Mouse (Mus musculus) erythroblast, adult 5-6 weeks (primary cell): ENCODE results near the gene Cln6. TPM values are rescaled to one million over a fixed set of nuclear protein-coding genes. Genes with fewer than 3 reads are reported as not detected.
"Not testable (repeated sequence)": the region's sequence is repeated elsewhere in the genome, so short reads cannot be mapped to it uniquely, and the experiment has no call there.

Source experiments
- ATAC-seq: replicated peaks from 2 replicates; pipeline ENCODE4 v1.8.0; 2016; ENCODE audit warnings: moderate number of reproducible peaks, mild to moderate bottlenecking, moderate TSS enrichment, inconsistent platforms; ENCODE audit not compliant: poor library complexity, low FRiP score, severe bottlenecking
- total RNA-seq, 2 experiments: library from RNA; stranded (forward) in 1 of 2; stranded (reverse) in 1 of 2; fragments of 150-400 nt in 1 of 2; fragments of 200-764, 138-1000 nt in 1 of 2; gene quantifications; 2 replicates each; pipeline versions ENCODE4 v1.2.3 to v1.2.4; 2015 to 2017; ENCODE audit warnings: low replicate concordance in 2 of 2

Cln6 gene
- total RNA-seq, 2 experiments from 2014 or later = 11.3 to 11.5 TPM

DNA sequence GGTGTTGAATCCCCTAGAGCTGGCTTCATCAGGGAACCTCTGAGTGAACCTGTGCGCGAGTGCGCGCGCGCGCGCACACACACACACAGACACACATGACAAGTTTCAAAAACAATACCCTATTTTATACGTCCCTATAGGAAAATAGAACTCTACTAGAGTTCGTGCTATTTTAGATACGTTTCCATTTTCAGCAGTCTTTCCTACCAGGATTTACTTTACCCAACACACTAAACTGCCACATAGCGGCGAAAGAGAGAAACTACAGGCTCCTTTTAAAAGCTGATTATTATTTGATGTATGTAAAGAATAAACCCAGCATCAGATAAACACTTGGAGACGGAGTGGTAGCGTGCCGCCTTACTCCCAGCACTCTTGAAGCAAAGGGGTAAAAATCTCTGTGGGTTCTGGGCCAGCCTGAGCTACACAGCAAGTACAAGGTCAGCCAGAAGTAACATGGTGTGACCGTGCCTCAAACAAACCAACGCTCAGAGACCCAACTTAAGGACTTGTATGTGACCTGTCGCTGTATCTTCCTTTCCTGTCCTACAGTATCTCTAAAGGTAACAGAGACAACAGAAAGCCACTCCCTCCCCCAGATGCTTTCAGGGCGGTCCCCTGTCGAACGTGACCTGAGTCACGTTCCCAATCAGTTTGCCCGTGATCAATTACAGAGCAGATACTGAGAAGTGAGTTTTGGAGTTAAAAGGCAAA, 10.5 kb upstream of the Cln6 start:
- peak; percentile 67 for ATAC-seq

DNA sequence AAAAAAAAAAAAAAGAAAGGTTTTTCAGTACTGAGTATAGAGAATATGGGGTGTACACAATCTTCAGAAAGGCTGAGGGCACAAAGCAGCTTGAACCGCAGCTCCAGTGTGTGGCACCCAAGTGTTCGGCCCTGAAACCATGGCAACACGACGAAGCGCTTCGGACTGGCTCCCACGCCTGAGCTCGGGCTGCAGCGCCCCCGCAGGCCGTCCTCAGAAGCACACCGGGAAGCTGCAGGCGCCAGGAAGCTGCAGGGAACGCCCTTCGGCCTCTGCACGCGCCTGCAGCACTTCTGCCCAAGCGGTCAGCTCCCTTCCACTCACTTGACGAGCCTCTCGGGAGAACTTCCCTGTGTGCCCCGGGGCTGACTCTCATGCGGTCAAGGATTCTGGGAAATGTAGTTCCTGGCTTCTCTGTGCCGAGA, 9.9 kb upstream of the Cln6 start:
- ATAC-seq = peak; percentile 99

DNA sequence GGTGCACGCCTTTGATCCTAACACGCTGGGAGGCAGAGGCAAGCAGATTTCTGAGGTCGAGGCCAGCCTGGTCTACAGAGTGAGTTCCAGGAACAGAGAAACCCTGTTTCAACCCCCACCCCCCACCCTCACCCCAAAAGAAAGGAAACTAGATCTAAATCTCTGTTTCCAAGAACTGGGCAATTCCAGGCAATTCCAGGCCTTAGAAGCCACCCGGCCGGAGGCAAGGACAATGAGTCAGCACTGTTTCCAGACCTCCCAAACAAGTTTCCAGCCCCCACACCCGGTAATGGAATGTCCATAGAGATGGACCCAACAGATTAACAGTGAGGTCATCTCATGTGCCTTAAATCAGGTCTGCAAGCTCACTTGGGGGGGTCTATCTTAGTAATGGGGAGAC, 8.7 kb upstream of the Cln6 start:
- ATAC-seq = no peak

DNA sequence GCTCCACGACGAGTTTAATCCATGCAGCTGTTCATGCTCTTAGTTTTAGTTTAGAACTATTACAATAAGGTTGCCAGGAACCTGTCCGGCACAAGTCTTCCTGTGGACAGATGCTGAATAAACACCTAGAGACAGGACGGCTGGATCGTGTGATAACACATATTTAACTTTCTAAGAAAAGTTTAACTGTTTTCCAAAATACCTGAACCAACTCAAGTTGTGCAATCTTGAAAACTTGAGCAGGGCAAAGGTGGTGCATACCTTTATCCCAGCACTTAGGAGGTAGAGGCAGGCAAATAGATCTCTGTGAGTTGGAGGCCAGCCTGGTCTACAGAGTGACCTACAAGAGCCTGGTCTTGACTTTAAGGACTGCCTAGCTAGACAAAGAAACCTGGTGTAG, 3.7 kb upstream of the Cln6 start:
- no peak for ATAC-seq

DNA sequence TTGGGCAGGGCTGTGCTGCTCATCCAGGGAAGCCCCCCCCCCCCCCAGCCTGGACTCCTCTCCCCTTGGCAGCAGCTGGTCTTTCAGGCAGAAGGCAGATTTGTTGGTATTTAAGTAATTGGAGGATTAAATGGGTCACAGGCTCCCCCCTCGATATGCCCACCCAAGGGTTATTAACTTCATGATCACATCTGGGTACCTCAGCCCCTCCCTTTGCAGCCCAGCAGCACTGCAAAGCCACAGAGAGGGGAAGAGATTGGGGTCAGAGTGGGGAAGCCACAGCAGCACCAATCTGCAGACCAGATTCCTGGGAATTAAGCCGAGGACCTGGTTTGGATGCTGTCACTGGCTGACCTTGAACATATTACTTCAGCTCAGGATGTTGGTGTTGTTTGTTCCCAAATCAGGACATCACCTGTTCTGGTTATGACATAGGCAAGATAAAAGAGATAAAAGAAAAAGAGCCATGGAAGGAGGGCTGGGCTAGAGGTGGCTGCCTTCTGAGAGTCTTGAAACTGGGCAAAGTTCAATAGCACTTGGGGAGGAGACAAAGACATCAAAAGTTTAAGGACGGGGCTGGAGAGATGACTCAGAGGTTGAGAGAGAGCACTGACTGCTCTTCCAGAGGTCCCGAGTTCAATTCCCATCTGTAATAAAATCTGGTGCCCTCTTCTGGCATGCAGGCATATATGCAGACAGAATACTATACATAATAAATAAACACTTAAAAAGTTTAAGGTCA, 2.7 kb upstream of the Cln6 start:
- no peak for ATAC-seq

DNA sequence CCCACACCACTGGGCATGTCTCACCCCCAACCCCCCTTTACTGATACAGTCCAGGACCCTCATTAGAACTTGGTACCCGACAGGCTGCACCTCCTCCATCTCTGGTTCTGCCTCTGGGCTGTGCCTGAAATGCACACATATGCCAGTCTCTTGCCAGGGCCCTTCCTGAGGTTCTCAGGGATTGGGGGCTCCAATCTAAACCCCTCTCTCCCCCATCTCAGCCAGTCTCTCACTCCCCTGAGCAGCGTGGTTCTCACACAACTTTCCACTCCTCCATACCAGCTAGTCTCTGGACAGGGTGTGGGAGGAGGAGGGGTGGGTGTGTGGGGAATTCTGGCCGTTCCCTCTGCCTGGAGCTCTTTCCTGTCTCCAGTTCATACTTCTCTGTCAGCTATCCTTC, 974 bp upstream of the Cln6 start:
- no peak for ATAC-seq

DNA sequence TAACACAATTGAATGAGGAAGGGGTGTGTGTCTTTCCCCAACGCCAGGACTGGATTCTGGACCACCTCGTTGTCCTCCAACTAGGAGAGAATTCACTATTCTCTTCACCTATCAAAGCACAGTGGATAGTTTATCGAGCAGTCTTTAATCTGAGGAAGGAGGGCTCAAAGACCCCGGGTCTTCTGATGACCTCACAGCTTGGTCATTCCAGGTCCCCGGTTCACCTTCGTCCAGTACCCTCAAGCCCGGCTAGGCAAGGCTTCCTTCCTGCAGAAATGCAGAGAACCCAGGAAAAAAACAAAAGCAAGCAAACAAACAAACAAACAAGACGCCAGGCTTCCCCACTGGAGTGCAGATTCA, 459 bp upstream of the Cln6 start:
- no peak for ATAC-seq

DNA sequence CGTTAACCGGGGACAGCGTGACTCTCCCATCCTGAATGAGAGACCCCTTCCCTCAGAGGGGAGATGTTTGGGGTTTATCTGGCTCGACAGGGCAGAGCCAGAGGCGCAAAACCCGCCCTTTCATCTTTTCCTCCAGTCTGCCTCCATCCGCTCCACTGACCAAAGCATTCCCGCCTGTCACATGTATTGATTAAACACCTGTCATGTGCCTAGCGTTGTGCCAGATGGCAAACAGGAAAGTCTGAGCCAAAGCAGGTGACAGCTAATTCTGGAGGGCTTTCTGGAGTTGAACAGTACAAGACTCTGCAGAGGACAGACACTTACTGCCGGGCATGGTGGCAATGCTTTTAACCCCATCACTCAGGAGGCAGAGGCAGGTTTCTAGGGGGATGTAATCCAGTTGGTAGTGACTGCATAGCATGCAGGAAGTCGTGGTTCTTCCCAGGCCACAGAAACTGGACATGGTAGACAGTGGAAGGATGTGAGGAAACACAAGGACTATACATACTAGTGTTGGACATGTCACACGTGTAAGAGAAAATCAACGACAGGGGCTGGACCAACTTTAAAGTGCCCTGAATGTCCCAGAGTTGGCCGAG, 686 bp downstream of the Cln6 start:
- ATAC-seq = peak; percentile 33

DNA sequence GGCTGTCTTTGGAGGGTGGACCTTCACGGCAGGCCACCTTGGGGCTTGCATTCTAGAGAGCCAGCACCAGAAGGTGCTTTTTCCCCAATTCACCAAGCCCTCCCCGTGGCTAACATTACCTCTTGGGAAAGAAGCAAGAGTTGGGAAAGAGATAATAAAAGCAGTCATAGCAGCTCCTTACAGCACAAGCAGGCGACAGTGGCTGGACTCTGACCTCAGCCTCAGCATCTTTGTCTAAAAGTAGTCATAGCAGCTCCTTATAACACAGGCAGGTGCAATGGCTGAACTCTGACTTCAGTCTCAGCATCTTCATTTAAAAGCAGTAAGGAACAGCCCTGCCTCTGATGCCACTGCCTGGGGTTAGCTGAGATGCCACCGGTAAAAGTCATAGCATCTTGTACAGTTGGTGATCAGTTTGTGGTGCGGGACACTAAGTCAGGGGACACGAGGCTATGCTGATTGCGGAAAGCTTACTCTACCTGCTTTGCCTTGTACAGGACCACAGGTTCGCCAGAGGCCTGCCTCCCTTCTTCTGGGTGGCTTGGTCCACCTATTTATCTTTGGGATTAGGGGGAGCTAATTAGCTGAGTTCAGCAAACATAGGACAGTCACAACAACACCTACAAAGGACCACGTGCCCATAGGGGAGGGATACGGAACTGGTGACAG, 4.9 kb downstream of the Cln6 start:
- no peak for ATAC-seq

DNA sequence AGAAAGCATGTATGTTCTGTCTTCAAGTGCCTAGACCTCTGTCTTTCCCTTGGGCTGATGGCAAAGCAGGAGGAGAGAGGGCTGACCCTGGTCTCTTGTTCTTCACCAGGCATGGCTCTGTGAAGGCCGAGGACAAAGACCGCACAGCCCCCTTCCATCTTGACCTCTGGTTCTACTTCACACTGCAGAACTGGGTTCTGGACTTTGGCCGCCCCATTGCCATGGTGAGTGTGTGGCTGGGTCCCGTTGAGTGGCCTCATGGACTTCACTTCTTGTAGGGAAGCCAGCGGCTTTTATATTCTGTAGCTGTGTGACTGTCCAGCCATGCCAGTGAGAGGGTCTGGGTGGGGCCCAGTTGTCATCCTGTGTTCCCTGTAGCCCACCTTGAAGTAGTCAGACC, 5.9 kb downstream of the Cln6 start:
- no peak for ATAC-seq

DNA sequence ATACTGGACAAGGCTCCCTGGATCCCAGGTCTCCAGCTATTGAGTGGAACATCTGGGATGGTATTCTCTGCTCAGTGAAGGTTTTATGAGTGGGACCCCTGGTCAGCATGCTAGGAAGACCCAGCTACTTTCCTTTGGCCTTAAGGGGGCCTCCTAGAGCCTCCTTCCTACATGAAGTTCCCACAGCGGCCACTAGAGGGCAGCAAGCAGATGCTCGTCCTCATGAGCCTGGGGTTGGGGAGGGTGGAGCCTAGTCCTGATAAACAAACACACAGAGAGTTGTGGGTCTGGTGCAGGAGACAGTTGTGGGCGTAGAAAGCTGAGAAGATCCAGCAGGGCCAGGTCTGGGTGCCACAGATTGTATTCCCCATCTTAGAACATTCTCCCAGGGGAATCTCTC, 9.1 kb downstream of the Cln6 start:
- ATAC-seq = peak; percentile 93

DNA sequence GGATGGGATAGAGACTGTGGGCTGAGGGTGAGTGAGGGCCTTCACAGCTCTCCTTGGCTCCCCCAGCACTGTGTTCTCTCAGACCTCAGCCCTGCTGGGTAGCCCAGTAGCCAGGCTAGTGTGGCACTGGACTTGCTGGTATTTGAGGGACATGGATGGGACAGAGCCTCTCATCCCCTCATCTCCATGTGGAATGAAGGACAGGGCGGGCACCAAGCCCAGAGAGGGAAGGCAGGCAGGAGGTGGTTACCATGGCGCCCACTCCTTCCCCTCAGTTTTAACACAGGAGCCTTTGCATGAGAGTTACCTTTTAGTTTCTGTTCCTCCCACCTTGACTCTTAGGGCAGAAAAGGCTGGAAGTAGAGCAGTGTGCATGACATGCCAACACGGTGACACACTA, 10.1 kb downstream of the Cln6 start:
- no peak for ATAC-seq

DNA sequence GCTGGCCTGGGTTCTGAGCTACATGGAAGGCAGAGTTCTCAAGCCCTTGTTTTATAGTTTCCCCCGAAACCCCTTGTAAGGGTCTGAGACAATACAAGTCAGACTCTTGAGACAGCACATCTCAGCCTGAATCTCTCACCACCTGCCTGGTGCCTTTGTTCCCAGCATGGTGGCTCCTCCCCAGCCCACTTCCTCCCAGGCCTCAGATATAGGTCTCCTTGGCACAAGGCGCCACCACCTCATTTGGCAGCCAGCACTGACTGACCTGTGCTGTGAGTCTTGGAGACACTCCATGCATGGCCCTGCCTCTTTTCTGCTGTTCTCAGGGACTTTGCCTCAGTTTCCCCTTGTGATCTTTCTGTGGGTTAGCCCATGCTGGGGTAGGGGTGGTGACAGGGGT, 13.0 kb downstream of the Cln6 start:
- no peak for ATAC-seq

DNA sequence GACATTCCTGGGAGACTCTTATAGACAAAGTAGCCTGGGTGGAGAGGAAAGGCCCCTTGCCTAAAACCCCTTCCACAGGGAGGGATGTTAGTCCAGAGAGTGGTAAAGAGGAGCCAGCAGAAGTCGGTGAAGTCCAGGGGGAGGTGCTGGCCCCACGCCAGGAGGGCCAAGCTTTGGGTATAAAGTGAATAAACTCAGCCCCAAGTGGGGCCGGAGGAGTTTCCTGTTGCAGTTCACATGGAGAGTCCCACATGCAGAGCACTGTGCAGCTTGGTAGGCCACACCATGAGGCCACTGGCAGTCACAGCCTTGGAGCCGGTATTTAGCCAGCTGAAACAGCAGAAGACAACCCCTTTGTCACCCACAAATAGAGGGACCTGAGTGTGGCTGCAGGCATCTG, 15.9 kb downstream of the Cln6 start:
- no peak for ATAC-seq

DNA sequence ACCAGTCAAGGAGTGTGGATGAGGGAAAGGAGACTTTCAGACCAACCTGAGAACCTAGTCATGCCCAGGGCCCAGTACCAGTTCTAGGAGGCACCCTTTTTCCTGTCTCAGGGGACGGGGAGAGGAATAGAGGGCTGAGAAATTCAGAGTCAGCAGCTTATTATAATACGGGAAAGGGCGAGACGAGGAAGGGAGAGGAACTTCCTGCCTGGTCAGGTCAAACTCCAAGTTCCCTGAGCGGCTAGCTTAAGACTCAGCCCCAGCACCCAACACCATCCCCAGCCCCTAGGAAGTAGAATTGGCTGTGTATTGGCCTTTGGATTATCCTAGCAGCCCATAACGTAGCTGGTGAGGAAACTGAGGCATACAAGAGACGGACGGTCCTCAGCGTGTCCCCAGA, 18.6 kb downstream of the Cln6 start:
- no peak for ATAC-seq

DNA sequence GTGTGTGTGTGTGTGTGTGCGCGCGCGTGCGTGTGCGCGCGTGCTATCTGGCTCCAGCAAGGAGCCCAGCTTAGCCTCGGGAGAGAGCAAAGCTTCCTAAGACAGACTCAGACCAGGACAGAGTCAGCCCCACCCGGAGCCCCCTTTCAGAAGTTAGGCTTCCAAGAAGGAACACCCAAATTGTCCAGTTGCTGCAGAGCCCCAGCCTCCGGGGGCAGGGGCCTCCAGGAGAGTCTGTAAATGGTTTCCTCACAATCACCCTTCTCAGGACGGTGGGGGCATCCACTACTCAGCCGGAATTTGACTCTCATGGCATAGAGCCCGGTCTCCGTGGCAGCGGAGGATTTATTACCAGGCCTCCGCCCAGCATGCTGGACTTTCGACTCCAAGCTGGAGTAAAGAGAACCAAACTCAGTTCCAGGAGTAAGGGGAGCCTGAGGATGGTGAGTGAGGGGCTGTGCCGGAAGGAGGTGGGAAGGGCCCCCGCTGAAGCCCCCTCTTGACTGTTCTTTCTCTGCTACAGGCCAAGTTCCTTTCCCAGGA, 19.2 kb downstream of the Cln6 start, which contains the start of gene Calml4:
Calml4 (plus strand) TSS at position 362 of the 543 bp plus-strand sequence.
- ATAC-seq = no peak

DNA sequence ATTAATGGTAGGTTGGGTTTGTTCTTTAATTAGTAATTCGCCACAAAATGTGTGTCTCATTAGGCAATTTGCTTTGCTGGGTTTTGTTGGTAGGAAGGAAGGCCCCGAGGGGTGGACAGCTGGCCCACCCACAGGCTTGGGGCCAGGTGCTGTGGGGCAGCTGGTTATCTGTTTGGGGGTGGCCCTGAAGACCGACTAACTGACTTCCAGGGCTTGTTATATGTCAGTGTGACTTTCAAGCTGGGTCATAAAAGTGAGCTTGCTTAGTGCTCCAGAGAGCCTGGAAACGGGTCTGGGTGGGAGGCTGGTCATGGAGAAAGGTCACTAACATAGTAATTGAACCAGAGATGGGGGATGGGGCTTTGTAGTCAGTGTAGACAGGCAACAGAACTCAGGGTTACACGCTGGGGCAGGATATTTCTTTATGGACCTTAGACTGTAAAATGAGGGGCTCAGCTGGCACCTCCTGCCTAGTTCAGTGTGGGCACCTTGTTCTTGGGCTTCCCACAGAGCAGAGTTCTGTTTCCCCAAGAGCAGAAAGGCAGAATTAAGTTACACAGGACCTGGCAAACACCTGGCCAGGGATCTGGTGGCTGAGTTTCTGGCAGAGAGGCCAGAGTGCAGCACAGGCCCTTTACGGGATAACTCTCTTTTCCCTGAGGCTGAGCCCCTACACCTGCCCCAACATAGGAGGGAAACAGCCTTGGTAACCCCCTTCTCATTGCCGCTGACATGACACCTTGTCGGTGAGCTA, 19.9 kb downstream of the Cln6 start:
- no peak for ATAC-seq

DNA sequence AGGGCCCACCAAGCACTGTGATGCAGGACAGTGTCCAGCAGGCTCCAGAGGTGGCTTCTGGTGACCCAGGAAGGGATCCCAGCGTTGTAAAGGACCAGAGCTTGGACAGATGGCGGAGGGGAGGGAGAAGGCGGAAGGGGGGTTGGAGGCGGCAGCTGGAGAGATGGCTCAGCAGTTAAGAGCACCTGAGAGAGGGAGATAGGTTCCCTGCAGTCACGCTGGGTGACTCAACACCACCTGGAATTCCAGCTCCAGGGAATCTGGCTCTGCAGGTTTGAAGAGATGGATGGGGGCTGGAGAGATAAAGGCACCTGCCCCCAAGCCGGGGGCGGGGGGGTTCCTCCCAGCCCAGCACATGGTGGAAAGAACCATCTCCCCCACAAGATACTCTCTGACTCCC, 21.5 kb downstream of the Cln6 start:
- not testable (repeated sequence) for ATAC-seq

DNA sequence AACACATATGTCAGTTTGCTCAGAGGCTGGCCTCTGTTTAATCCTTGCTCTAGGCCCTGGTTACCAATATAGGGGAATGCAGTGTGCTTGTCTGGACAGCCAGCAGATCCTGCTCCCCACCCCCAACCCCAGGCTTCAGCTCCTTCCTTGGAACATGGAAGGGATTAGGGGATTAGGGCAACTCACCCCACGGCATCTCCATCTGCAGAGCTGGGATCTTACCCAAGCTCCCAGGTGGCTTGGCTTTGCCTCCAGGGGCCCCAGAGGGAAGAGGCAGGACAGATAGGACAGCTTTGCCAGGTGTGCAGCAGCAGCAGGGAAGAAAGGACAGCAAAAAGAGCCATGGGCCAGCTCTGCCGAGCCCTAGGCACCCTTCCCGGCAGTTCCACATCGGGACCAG, 22.3 kb downstream of the Cln6 start:
- ATAC-seq = no peak

DNA sequence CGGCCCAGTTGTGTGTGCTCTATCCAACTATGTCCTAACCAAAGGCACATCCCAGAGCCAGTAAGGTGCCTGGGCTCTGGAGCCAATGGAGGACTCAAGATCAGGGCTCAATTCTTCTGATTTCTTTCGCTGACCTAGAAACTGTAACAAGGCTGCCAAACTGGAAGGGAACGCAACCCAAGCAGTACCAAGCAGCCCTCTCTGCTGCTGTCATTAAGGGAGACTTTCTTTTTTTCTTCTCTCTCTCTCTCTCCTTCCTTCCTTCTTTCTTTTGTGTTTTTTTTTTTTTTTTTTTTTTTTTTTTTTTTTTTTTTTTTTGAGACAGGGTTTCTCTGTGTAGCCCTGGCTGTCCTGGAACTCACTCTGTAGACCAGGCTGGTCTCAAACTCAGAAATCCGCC, 30.7 kb downstream of the Cln6 start:
- not testable (repeated sequence) for ATAC-seq
